Mouse (Mus musculus) layer of hippocampus, adult 2 months (tissue): Measurements from ENCODE around the gene Ngb. TPM values are rescaled to one million over a fixed set of nuclear protein-coding genes. Genes with fewer than 3 reads are reported as not detected.

Experiments used
- DNase-seq, 2 experiments: peaks; one replicate each; pipeline ENCODE4 v3.0.0; 2022; ENCODE audit warnings: low spot score in 2 of 2
- H3K27ac ChIP-seq: fragments of 200-600 bp; 2 replicates; pipeline ENCODE4 v1.8.1; 2022
- H3K4me3 ChIP-seq: fragments of 200-600 bp; 2 replicates; pipeline ENCODE4 v1.8.1; 2022; ENCODE audit warnings: mild to moderate bottlenecking
- CTCF ChIP-seq: fragments of 200-600 bp; conservative IDR thresholded peaks from 2 replicates; pipeline ENCODE4 v1.8.1; 2022; ENCODE audit warnings: antibody characterized with exemption, mild to moderate bottlenecking, moderate library complexity
- long read RNA-seq, 2 experiments: library from polyadenylated mRNA; stranded (forward); transcript quantifications; one replicate each; pipeline ENCODE4 v2.0.0; 2021; ENCODE audit warnings: borderline mapping rate in 2 of 2
- total RNA-seq, 2 experiments: library from RNA; stranded (reverse); gene quantifications; 2 replicates each; pipeline ENCODE4 v1.2.3; 2021

Ngb gene
- 1 to 10 TPM; 1.9 to 2.5 TPM for total RNA-seq
- long read RNA-seq, experiment 1, partial matches to known transcripts: 0 of 3 reads
- long read RNA-seq, experiment 1, other reads (novel, unspliced or antisense): 0 of 3 reads
- long read RNA-seq, experiment 2, partial matches to known transcripts: 0 of 4 reads
- long read RNA-seq, experiment 2, other reads (novel, unspliced or antisense): 1 of 4 reads

DNA sequence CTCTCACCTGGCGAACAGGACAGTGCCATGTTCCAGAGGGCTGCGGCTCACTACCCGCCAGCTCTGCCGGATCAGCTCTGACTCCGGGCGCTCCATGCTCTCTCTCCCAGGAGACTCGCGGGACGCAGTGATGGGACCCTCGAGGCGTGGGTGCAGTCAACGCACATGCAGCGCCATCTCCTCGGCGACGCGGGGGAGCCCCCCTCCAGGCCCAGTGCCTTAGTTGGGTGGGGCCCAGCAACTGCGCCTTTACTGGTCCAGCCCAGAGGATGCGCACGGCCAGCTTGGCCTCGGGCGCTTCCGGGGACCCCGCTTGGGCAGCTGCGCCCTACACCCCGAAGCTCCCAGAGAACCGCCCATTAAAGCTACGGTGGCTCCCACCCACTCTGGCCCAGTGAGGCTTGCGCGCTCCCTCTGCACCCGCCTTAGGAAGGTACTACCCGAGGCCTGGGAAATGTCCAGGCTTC, at the start of gene Ngb:
TSS of gene Ngb (minus strand) at position 375 of the 467 bp plus-strand sequence.
- DNase-seq: no peak
- TF ChIP-seq CTCF: no peak
- Histone ChIP-seq H3K4me3 (peak within 1 kb of the TSS; percentile 40), H3K27ac (no peak within 1 kb of the TSS)

DNA sequence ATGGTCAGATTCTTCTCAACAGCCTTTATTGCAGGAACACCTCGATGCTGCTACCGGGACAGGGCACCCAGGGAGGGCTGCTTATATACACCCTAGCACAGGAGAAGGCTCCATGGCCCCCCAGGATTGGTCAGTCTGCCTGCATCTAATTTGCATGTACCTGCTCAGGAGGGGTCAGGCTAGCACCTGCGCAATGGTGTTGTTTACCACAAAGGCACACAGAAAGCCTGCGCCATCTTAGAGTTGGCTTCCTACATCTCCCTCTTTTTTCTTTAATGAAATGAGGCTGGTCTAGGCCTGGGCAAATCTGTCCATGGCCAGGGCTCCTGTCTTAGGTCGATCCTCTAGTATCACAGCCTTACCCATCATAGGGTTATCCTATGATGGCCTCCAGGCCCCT, 47.1 kb upstream of the Ngb start:
- H3K27ac ChIP-seq: no peak overlapping the region
- no peak for TF ChIP-seq CTCF
- DNase-seq: no peak
- no peak overlapping the region for H3K4me3 ChIP-seq

- TF ChIP-seq CTCF: no peak
- no peak for DNase-seq
- peak overlapping the region; percentile 77 for H3K4me3 ChIP-seq
- peak overlapping the region; percentile 92 for H3K27ac ChIP-seq
Observed at GRCm38 (mm10) chr12:87148136-87148535, 45.8 kb upstream of the Ngb start.

DNA sequence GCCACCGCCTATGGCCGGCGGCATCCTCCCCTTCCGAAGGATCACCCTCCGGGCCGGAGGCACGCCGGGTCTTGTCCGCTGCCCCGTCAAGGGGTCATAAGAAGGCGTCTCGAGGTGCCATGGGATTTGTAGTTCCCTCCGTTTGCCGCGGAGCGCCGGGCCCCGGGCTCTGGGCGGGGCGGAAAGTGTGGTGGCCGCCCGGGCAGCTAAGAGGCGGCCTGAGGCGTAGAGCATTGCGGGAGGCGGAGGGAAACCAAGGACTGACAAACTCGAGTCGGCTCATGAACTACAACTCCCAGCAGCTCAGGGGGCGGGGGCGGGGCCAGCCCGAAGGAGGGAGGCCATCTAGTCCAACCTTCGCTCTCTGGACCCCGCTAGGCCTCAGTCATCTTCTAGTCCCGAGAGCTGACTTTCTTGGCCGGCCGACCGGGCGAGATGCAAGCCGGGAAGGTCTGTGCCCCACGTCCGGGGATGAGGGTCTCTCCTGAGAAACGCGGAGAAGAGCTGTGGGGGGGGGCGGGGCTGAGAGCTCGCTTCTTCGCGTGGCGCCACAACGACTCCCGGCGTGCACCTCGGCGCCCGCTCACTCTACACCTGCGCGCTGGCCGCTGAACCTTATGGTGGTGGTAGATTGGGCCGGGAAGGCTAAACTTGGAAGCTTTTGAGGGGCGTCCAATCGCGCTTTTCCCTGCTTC, 45.2 kb upstream of the Ngb start, which contains the start of gene Pomt2:
TSS of gene Pomt2 (minus strand) at position 574 of the 695 bp plus-strand sequence.
- peak within 1 kb of the TSS; percentile 92 for H3K27ac ChIP-seq
- peak; percentile 89 to 96 for DNase-seq
- peak; percentile 27; the same call in 1 of the 2 replicates for TF ChIP-seq CTCF
- peak within 1 kb of the TSS; percentile 77 for H3K4me3 ChIP-seq

GRCm38 (mm10) chr12:87146966-87147365, 44.6 kb upstream of the Ngb start, which contains the start of gene Gstz1:
Gene Gstz1 (plus strand): TSS chr12:87147165.
- no peak for TF ChIP-seq CTCF
- Histone ChIP-seq H3K27ac (peak within 1 kb of the TSS; percentile 92), H3K4me3 (peak within 1 kb of the TSS; percentile 77)
- DNase-seq: peak; percentile 82 to 91

DNA sequence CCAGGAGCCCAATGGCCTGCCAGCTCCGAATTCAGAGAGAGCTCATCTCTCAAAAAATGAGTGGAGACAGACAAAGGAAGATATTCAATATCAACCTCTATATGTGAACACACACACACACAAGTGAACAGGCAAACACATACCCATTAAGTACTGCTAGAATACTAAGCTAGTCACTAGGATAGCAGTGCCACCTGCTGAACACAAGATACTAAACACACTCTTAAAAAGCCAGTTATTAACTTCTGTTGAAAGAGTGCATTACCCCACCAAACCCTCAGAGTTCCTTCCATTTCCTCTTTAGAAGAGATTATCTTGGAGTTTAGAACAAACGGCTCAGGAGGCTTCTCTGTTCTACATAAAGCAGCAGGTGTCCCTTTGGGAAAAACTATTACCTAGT, 39.8 kb upstream of the Ngb start:
- TF ChIP-seq CTCF: peak; percentile 55
- DNase-seq: no peak
- H3K27ac ChIP-seq: no peak overlapping the region
- no peak overlapping the region for H3K4me3 ChIP-seq

GRCm38 (mm10) chr12:87138768-87139167, 36.4 kb upstream of the Ngb start:
- no peak for TF ChIP-seq CTCF
- H3K4me3 ChIP-seq: no peak overlapping the region
- no peak overlapping the region for H3K27ac ChIP-seq
- no peak for DNase-seq

GRCm38 (mm10) chr12:87138342-87138701, 36.0 kb upstream of the Ngb start:
- no peak for DNase-seq
- H3K27ac ChIP-seq: no peak overlapping the region
- TF ChIP-seq CTCF: no peak
- no peak overlapping the region for H3K4me3 ChIP-seq

GRCm38 (mm10) chr12:87137439-87138341, 35.4 kb upstream of the Ngb start:
- no peak for TF ChIP-seq CTCF
- Histone ChIP-seq H3K27ac (no peak overlapping the region), H3K4me3 (no peak overlapping the region)
- no peak for DNase-seq

- Histone ChIP-seq H3K27ac (no peak overlapping the region), H3K4me3 (no peak overlapping the region)
- TF ChIP-seq CTCF: no peak
- no peak for DNase-seq
Observed at GRCm38 (mm10) chr12:87132784-87133183, 30.4 kb upstream of the Ngb start.

DNA sequence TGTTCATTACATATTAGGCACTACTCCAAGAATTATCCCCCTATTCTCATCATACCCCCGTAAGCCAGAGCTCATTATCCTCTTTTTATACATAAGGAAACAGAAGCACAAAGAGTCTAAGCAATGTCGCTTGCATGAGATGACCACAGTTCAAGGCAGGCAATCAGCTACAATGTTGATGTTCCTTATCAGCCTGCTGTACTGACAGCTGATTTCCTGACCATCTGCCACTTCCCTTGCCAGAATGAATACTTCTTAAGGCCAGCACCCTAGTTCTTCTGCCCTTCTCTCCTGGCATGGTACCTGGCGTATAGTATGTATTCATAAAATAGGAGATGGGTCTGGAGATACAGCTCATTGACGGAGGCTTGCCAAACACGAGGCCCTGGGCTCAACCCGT, 29.9 kb upstream of the Ngb start:
- H3K4me3 ChIP-seq: no peak overlapping the region
- H3K27ac ChIP-seq: no peak overlapping the region
- DNase-seq: no peak
- TF ChIP-seq CTCF: no peak

DNA sequence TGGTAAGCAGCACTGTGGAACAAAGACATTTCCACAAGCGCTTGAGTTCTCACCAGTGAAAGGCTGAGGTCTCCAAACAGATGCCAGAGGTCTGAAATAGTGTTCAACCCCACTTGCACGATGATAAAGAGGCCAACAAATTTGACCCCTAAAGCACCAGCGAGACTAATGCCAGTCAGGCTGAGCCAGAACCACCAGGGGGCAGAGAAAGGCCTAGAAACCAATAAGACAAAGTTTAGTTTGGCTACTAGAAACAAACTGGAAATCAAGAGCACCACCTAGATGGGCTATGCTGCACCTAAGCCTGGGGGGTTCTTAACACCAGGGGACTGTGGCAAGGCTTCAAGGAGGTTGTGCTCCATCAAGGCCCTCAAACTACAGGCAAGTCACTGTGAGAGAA, 29.3 kb upstream of the Ngb start:
- Histone ChIP-seq H3K27ac (no peak overlapping the region), H3K4me3 (no peak overlapping the region)
- TF ChIP-seq CTCF: peak; percentile 75
- peak in 1 of 2 experiments; percentile 19 for DNase-seq

DNA sequence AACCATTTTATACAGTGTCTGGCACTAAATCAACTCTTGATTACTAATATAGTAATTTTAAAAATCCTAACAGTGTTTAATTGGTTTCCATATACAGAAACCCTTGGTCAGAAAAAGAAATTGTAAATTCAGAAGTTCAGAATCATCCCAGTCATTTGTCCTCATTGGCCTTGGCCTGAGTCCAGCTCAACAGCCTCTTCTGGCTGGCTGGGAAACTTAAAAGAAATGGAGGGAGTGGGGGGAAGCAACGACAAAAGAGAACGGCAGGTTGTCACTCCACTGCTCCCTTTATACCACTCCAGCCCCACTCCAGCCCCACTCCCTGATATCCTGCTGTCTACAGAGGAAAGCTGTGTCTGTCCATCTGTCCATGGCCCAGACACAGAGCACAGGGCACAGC, 28.8 kb upstream of the Ngb start:
- no peak for TF ChIP-seq CTCF
- no peak overlapping the region for H3K27ac ChIP-seq
- DNase-seq: no peak
- H3K4me3 ChIP-seq: no peak overlapping the region
